Mouse (Mus musculus): ENCODE measurements at regions not wholly inside any gene's neighbourhood (a gene's known extent, or its start where the extent isn't known, plus 50 kb on each side); places are given as distances from the start of the nearest gene placed in this dataset.

GRCm38 (mm10) chr2:8291357-8291756 is 782.0 kb upstream of the Celf2 start:
- DNase-seq (ENCODE audit: low spot score), result no peak

GRCm38 (mm10) chr2:8287403-8287802 is 778.0 kb upstream of the Celf2 start:
- no peak for DNase-seq (ENCODE audit: low spot score)

GRCm38 (mm10) chr2:8276127-8276773 is 766.9 kb upstream of the Celf2 start:
- no peak for DNase-seq (ENCODE audit: low spot score)
